Mouse (Mus musculus) neural tube, embryonic 13.5 days (tissue): ENCODE results near the gene Zfand6. TPM values are rescaled to one million over a fixed set of nuclear protein-coding genes. Genes with fewer than 3 reads are reported as not detected.
A peak's percentile ranks its signal among the peaks of the same experiment; 100 is the strongest.

Experiments
- ATAC-seq: fragments of 200-750 bp; cut with Nextera tagmentation; 2 replicates; pipeline ENCODE4 v1.8.0; 2017; ENCODE audit warnings: low read depth, mild to moderate bottlenecking, moderate TSS enrichment, moderate library complexity
- H3K27ac ChIP-seq: fragments of 300-500 bp; sonication (generic); replicated peaks from 2 replicates; pipeline ENCODE4 v1.5.1; 2015; ENCODE audit warnings: moderate library complexity, mild to moderate bottlenecking, inconsistent platforms
- H3K27me3 ChIP-seq: fragments of 300-500 bp; sonication (generic); 2 replicates; pipeline ENCODE4 v1.6.1; 2015; ENCODE audit warnings: mild to moderate bottlenecking, inconsistent platforms
- H3K36me3 ChIP-seq: fragments of 300-500 bp; sonication (generic); 2 replicates; pipeline ENCODE4 v1.6.1; 2015; ENCODE audit warnings: mild to moderate bottlenecking, inconsistent platforms
- H3K4me1 ChIP-seq: fragments of 300-500 bp; sonication (generic); replicated peaks from 2 replicates; pipeline ENCODE4 v1.6.1; 2015; ENCODE audit warnings: inconsistent platforms
- H3K4me2 ChIP-seq: fragments of 300-500 bp; sonication (generic); 2 replicates; pipeline ENCODE4 v1.6.1; 2015; ENCODE audit warnings: inconsistent platforms, mild to moderate bottlenecking, moderate library complexity
- H3K4me3 ChIP-seq: fragments of 300-500 bp; sonication (generic); 2 replicates; pipeline ENCODE4 v1.5.1; 2015; ENCODE audit warnings: mild to moderate bottlenecking, inconsistent platforms
- H3K9ac ChIP-seq: fragments of 300-500 bp; sonication (generic); 2 replicates; pipeline ENCODE4 v1.6.1; 2015; ENCODE audit warnings: moderate library complexity, mild to moderate bottlenecking, inconsistent platforms
- H3K9me3 ChIP-seq: fragments of 300-500 bp; sonication (generic); 2 replicates; pipeline ENCODE4 v1.6.1; 2016; ENCODE audit warnings: inconsistent platforms
- WGBS: fragments of 180-500 bp; shearing (Covaris S2); methylation state at CpG from one replicate; pipeline ENCODE4 v1.1.7; 2015; 5-methylcytosine and 5-hydroxymethylcytosine counted together
- polyA plus RNA-seq: library from polyadenylated mRNA; unstranded; fragments of >200 nt; fragmentation: Nextera tagmentation; extraction: Ambion mirVana; gene quantifications from 2 replicates; pipeline ENCODE4 v1.2.1, GENCODE M21; 2015

The Zfand6 gene
- polyA plus RNA-seq, 1 experiment from 2014 or later: 227 TPM

DNA sequence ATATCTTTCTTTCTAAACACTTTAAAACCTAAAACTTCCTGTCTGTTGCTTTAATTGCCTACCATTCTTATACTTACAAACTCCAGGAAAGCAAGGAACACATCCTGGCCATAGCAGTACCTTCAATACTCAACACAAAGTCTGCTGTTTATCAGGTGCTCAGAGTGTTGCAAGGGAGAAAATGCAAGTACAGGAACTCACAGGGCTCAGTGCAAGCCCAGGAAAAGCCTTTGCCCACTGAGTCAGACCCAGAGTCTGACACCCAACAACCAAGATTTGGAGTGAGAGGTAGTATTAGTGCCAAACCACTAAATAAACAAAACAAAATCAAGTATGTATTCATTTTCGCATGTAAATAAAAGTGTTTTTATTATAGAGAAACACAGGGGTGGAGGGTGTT is 5.1 kb downstream of the Zfand6 start:
- H3K27me3 ChIP-seq: no peaks in the 10 kb centered on the region

DNA sequence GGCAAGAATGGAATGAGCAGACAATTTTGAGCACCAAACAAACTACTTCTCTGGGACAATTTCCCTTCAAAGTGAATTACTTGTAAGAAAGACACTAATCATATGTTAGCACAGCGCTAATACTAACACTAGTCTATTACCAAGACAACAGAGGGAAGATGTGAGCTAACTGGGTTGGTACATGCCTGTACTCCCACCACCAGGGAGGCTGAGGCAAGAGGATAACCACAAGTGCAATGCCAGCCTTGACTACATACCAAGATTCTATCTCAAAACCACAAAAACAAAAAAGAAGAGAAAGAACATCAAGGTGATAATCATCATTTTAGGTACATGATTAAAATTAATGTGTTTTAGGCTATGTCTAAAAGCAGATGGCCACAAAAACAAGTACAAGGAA is 8.2 kb downstream of the Zfand6 start:
- Histone ChIP-seq H3K9me3 (no peaks in the 10 kb centered on the region), H3K4me1 (peaks cover 23% of the 10 kb centered on the region), H3K4me2 (no peak overlapping the region), H3K27ac (no peak overlapping the region), H3K36me3 (no peaks in the 10 kb centered on the region), H3K9ac (no peak overlapping the region), H3K4me3 (no peak overlapping the region), H3K27me3 (no peaks in the 10 kb centered on the region)
- 81% methylated on average over 1 of the region's 1 CpGs for WGBS
- no peak for ATAC-seq

More for the DNA sequence above, 5.1 kb downstream of the Zfand6 start:
- H3K4me3 ChIP-seq: no peak overlapping the region
- H3K9me3 ChIP-seq: no peaks in the 10 kb centered on the region
- ATAC-seq: no peak
- H3K9ac ChIP-seq: no peak overlapping the region
- H3K4me2 ChIP-seq: no peak overlapping the region
- peaks cover 11% of the 10 kb centered on the region for H3K4me1 ChIP-seq
- H3K27ac ChIP-seq: no peak overlapping the region
- no peaks in the 10 kb centered on the region for H3K36me3 ChIP-seq
- 92% methylated on average over 1 of the region's 1 CpGs for WGBS

DNA sequence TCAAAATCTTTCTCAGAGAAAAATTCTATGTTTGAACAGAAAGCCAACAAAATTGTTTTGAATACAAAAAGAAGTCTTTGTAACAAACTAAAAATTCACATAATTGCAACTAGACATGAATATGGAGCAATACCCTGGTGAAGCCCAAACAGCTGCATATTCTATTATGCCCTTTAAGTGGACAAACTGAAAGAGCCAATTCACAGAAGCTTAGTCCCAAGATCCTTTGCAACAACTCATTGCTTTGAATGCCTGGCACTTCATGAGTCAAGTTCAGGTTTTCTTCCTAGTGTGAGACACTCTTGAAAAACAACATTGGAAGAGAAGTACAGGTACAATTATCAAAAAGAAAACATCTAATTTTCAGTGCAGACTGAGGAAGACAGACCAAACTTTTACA is 8.8 kb downstream of the Zfand6 start:
- Histone ChIP-seq H3K4me3 (no peak overlapping the region), H3K36me3 (no peaks in the 10 kb centered on the region), H3K27me3 (no peaks in the 10 kb centered on the region), H3K9ac (no peak overlapping the region), H3K4me2 (no peak overlapping the region), H3K27ac (no peak overlapping the region), H3K9me3 (no peaks in the 10 kb centered on the region), H3K4me1 (peaks cover 26% of the 10 kb centered on the region)
- no peak for ATAC-seq

GRCm38 (mm10) chr7:84680092-84680491 is 9.7 kb downstream of the Zfand6 start:
- Histone ChIP-seq H3K36me3 (no peaks in the 10 kb centered on the region), H3K9me3 (no peaks in the 10 kb centered on the region), H3K9ac (peak overlapping the region; percentile 49; the same call in 1 of the 2 replicates), H3K4me2 (peak overlapping the region; percentile 53), H3K4me1 (peaks cover 29% of the 10 kb centered on the region), H3K27me3 (no peaks in the 10 kb centered on the region), H3K4me3 (peak overlapping the region; percentile 53), H3K27ac (no peak overlapping the region; the same call in 1 of the 2 replicates)
- ATAC-seq: no peak
- 46% methylated on average over 2 of the region's 2 CpGs for WGBS

- Histone ChIP-seq H3K9me3 (no peaks in the 10 kb centered on the region), H3K4me1 (peaks cover 29% of the 10 kb centered on the region), H3K27me3 (no peaks in the 10 kb centered on the region), H3K27ac (no peak overlapping the region), H3K9ac (peak overlapping the region; percentile 63), H3K36me3 (no peaks in the 10 kb centered on the region), H3K4me3 (peak overlapping the region; percentile 53), H3K4me2 (peak overlapping the region; percentile 53)
- 2% methylated on average over 4 of the region's 4 CpGs for WGBS
- ATAC-seq: peak; percentile 97
Measured at GRCm38 (mm10) chr7:84679264-84679663, 10.5 kb downstream of the Zfand6 start.

- Histone ChIP-seq H3K9me3 (no peaks in the 10 kb centered on the region), H3K4me1 (peaks cover 34% of the 10 kb centered on the region), H3K4me2 (no peak overlapping the region), H3K27me3 (no peaks in the 10 kb centered on the region), H3K36me3 (no peaks in the 10 kb centered on the region), H3K27ac (no peak overlapping the region), H3K4me3 (no peak overlapping the region), H3K9ac (no peak overlapping the region)
- ATAC-seq: no peak
- 58% methylated on average over 1 of the region's 1 CpGs for WGBS
Measured at GRCm38 (mm10) chr7:84673103-84673502, 16.7 kb downstream of the Zfand6 start.

- Histone ChIP-seq H3K4me2 (no peak overlapping the region), H3K9ac (no peak overlapping the region), H3K27ac (no peak overlapping the region), H3K4me3 (no peak overlapping the region), H3K36me3 (no peaks in the 10 kb centered on the region), H3K4me1 (peaks cover 14% of the 10 kb centered on the region; the same call in 1 of the 2 replicates), H3K9me3 (no peaks in the 10 kb centered on the region), H3K27me3 (no peaks in the 10 kb centered on the region)
- 60% methylated on average over 1 of the region's 1 CpGs for WGBS
- no peak for ATAC-seq
Measured at GRCm38 (mm10) chr7:84669554-84670152, 20.1 kb downstream of the Zfand6 start.

GRCm38 (mm10) chr7:84667946-84668345 is 21.8 kb downstream of the Zfand6 start:
- ATAC-seq: no peak
- WGBS: 84% methylated on average over 5 of the region's 5 CpGs
- H3K27ac ChIP-seq: no peak overlapping the region

DNA sequence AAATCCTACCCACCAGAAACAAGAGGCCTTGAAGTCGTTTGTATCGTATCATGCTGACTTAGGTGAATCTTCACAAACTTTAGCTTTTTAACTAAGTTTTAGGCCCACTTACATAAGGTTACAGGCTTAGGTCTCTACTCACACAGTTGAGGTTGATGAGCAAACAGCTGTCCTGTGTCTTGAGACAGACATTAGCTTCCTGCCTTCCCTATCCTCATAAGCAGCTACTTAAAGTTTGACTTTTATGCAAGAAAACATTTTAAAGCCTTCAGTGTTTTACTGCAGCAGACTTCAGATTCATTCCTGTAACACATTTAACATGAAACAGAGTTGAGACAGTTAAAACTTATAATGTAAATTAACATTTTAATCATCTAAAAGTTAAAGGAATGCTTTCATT is 37.0 kb downstream of the Zfand6 start:
- H3K27ac ChIP-seq: no peak overlapping the region
- H3K27me3 ChIP-seq: no peaks in the 10 kb centered on the region
- no peak for ATAC-seq
- no peak overlapping the region for H3K9ac ChIP-seq
- 90% methylated on average over 2 of the region's 2 CpGs for WGBS
- H3K4me2 ChIP-seq: no peak overlapping the region
- H3K4me3 ChIP-seq: no peak overlapping the region
- no peaks in the 10 kb centered on the region for H3K4me1 ChIP-seq
- no peaks in the 10 kb centered on the region for H3K36me3 ChIP-seq
- H3K9me3 ChIP-seq: no peaks in the 10 kb centered on the region

More at GRCm38 (mm10) chr7:84667946-84668345, 21.8 kb downstream of the Zfand6 start:
- Histone ChIP-seq H3K4me1 (peaks cover 10% of the 10 kb centered on the region; the same call in 1 of the 2 replicates), H3K9ac (no peak overlapping the region), H3K9me3 (no peaks in the 10 kb centered on the region), H3K36me3 (no peaks in the 10 kb centered on the region), H3K4me3 (no peak overlapping the region), H3K4me2 (no peak overlapping the region), H3K27me3 (no peaks in the 10 kb centered on the region)

DNA sequence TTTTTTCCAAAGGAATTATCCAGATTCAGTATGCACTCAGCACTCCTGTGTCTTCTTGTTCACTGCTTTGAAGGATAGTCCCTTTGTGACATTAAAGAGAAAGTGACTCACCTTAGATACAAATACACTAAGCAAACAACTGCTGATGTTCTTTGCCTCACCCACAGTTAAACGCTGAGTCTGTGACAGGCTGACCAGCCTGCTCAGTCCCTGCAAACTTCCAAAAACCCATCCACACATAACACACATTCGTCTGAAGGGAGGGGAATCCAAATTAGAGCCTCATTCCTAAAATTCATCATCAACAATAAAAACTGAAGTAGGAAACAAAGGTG is 37.8 kb downstream of the Zfand6 start:
- WGBS: 80% methylated on average over 2 of the region's 2 CpGs
- H3K4me2 ChIP-seq: no peak overlapping the region
- H3K36me3 ChIP-seq: no peaks in the 10 kb centered on the region
- H3K4me1 ChIP-seq: no peaks in the 10 kb centered on the region
- no peak for ATAC-seq
- no peak overlapping the region for H3K27ac ChIP-seq
- no peak overlapping the region for H3K9ac ChIP-seq
- no peak overlapping the region for H3K4me3 ChIP-seq
- H3K27me3 ChIP-seq: no peaks in the 10 kb centered on the region
- no peaks in the 10 kb centered on the region for H3K9me3 ChIP-seq

DNA sequence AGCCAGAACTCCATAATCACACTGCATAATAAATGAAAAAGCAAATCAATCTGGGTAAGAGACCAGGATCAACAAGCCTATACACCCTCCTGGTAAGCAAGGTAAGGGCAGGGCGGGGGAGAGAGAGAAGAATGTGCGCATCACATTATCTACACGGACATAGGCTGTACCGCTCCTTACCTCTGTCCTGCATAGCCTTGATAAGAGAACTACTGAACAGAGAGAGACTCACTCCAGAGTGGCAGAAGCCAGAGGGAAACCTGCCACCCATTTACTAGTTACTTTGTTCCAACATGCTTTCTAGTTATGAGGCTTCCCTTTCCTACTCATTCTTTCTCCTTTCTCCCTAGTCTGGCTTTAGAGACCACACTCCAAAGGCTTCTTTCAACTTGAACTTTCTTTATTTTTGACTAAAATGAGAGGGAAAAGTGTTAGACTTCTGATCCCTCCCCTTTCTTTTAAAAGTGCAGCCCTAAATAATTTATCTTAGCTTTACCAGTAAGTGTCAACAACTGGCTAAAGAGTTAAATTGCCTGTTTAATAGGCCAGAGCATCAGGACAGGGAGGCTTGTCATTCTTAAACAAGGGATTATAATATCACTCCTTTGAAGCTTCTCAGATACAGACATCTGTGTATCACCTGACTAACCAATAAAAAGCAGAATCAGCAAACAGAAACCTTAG is 38.3 kb downstream of the Zfand6 start:
- no peak for ATAC-seq
- no peak overlapping the region for H3K4me2 ChIP-seq
- H3K9ac ChIP-seq: no peak overlapping the region
- no peaks in the 10 kb centered on the region for H3K27me3 ChIP-seq
- no peaks in the 10 kb centered on the region for H3K36me3 ChIP-seq
- no peak overlapping the region for H3K27ac ChIP-seq
- no peak overlapping the region for H3K4me3 ChIP-seq
- 92% methylated on average over 4 of the region's 4 CpGs for WGBS
- H3K4me1 ChIP-seq: no peaks in the 10 kb centered on the region
- no peaks in the 10 kb centered on the region for H3K9me3 ChIP-seq

DNA sequence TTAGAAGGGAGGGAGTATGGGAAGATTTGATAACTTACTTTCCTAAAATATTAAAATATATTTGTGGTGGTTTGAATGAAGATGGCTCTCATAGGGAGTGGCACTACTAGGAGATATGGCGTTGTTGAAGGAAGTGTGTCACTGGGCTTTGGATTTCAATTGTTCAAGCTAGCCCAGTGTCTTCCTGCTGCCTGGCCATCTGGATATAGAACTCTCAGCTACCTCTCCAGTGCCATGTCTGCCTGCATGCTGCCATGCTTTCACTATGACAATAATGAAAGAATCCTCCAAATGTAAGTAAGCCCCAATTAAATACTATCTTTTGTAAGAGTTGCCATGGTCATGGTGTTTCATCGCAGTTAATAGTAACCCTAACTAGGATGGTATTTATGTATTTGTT is 40.7 kb downstream of the Zfand6 start:
- 94% methylated on average over 2 of the region's 2 CpGs for WGBS
- Histone ChIP-seq H3K4me2 (no peak overlapping the region), H3K4me3 (no peak overlapping the region), H3K27me3 (no peaks in the 10 kb centered on the region), H3K9me3 (no peaks in the 10 kb centered on the region), H3K27ac (no peak overlapping the region), H3K36me3 (no peaks in the 10 kb centered on the region), H3K4me1 (no peaks in the 10 kb centered on the region), H3K9ac (no peak overlapping the region)
- ATAC-seq: no peak

GRCm38 (mm10) chr7:84646256-84646655 is 43.5 kb downstream of the Zfand6 start:
- Histone ChIP-seq H3K9me3 (no peaks in the 10 kb centered on the region), H3K4me2 (no peak overlapping the region), H3K4me1 (0 out of 2 replicates have a peak, but pooled peaks cover 6% of the 10 kb centered on the region), H3K4me3 (no peak overlapping the region), H3K27ac (no peak overlapping the region), H3K27me3 (no peaks in the 10 kb centered on the region), H3K9ac (no peak overlapping the region), H3K36me3 (no peaks in the 10 kb centered on the region)
- ATAC-seq: no peak
- 44% methylated on average over 1 of the region's 1 CpGs for WGBS
